Mouse (Mus musculus) limb, embryonic 14.5 days (tissue): ENCODE measurements around the gene Gm13119. TPM values are rescaled to one million over a fixed set of nuclear protein-coding genes. Genes with fewer than 3 reads are reported as not detected.
"Not testable (repeated sequence)": the region's sequence is repeated elsewhere in the genome, so short reads cannot be mapped to it uniquely, and the experiment has no call there.

Experiments used
- ATAC-seq: fragments of 200-750 bp; cut with Nextera tagmentation; 2 replicates; pipeline ENCODE4 v1.8.0; 2017; ENCODE audit warnings: low read depth, moderate number of reproducible peaks, moderate TSS enrichment; ENCODE audit not compliant: low FRiP score
- DNase-seq: peaks from one replicate; pipeline ENCODE4 v3.0.0-alpha.2; 2015; ENCODE audit warnings: low spot score
- H3K27ac ChIP-seq: fragments of 300-500 bp; sonication (generic); replicated peaks from 2 replicates; pipeline ENCODE4 v1.5.1; 2014; ENCODE audit warnings: low read depth, mild to moderate bottlenecking, low read length, moderate library complexity, mixed read lengths
- H3K27me3 ChIP-seq: fragments of 300-500 bp; sonication (generic); 2 replicates; pipeline ENCODE4 v1.6.1; 2014; ENCODE audit warnings: low read length, mixed read lengths; ENCODE audit not compliant: control insufficient read depth, insufficient read depth
- H3K36me3 ChIP-seq: fragments of 300-500 bp; sonication (generic); 2 replicates; pipeline ENCODE4 v1.6.1; 2014; ENCODE audit warnings: mild to moderate bottlenecking, low read length, moderate library complexity, mixed read lengths; ENCODE audit not compliant: control insufficient read depth, insufficient read depth
- H3K4me1 ChIP-seq: fragments of 300-500 bp; sonication (generic); 2 replicates; pipeline ENCODE4 v1.6.1; 2014; ENCODE audit warnings: antibody characterized with exemption, low read length, mixed read lengths; ENCODE audit not compliant: control insufficient read depth, insufficient read depth
- H3K4me2 ChIP-seq: fragments of 300-500 bp; sonication (generic); replicated peaks from 2 replicates; pipeline ENCODE4 v1.6.1; 2014; ENCODE audit warnings: low read depth, mild to moderate bottlenecking, low read length, moderate library complexity; ENCODE audit not compliant: severe bottlenecking
- H3K4me3 ChIP-seq: fragments of 300-500 bp; sonication (generic); replicated peaks from 2 replicates; pipeline ENCODE4 v1.5.1; 2014; ENCODE audit warnings: low read length
- H3K9ac ChIP-seq: fragments of 300-500 bp; sonication (generic); 2 replicates; pipeline ENCODE4 v1.6.1; 2014; ENCODE audit warnings: mild to moderate bottlenecking, low read depth, low read length, moderate library complexity; ENCODE audit not compliant: severe bottlenecking
- H3K9me3 ChIP-seq: fragments of 300-500 bp; sonication (generic); 2 replicates; pipeline ENCODE4 v1.6.1; 2016; ENCODE audit warnings: low read length; ENCODE audit not compliant: control insufficient read depth
- POLR2A ChIP-seq: fragments of 200-500 bp; IDR thresholded peaks from 2 replicates; pipeline ENCODE4 v1.8.0; 2012; ENCODE audit warnings: inconsistent platforms, mild to moderate bottlenecking, moderate library complexity, borderline replicate concordance; ENCODE audit not compliant: insufficient read depth, insufficient read length; ENCODE audit errors: extremely low read depth
- WGBS: fragments of 180-500 bp; shearing (Covaris S2); extraction: QIAGEN DNeasy Blood & Tissue Kit; methylation state at CpG from one replicate; pipeline ENCODE4 v1.1.7; 2014; 5-methylcytosine and 5-hydroxymethylcytosine counted together
- polyA plus RNA-seq, 2 experiments: library from polyadenylated mRNA; depleted of rRNA in 1 of 2; stranded (reverse) in 1 of 2; unstranded in 1 of 2; fragments of >200 nt; fragmentation: Nextera tagmentation in 1 of 2; extraction: Ambion mirVana in 1 of 2; gene quantifications; 2 replicates each; pipeline versions ENCODE4 v1.2.1 to v1.2.3; 2012 to 2014

Gene Gm13119
- polyA plus RNA-seq (2012; rRNA removed) = not detected in 2 replicates
- polyA plus RNA-seq (2014; fragmentation: Nextera tagmentation; extraction: Ambion mirVana) = not detected in 2 replicates

- not testable (repeated sequence) for ATAC-seq, H3K9ac ChIP-seq, H3K4me2 ChIP-seq, H3K9me3 ChIP-seq, DNase-seq, H3K4me3 ChIP-seq, H3K36me3 ChIP-seq, H3K27me3 ChIP-seq, H3K4me1 ChIP-seq, H3K27ac ChIP-seq
- WGBS = 95% methylated on average over 3 of the region's 3 CpGs
Observed at GRCm38 (mm10) chr4:144357642-144358041, at the start of gene Gm13119. Gene Gm13119 (plus strand): TSS chr4:144357942.

GRCm38 (mm10) chr4:144312666-144313460 is 44.9 kb upstream of the Gm13119 start:
- not testable (repeated sequence) for H3K4me3 ChIP-seq, H3K4me2 ChIP-seq, DNase-seq, H3K4me1 ChIP-seq, H3K9ac ChIP-seq, ATAC-seq, H3K36me3 ChIP-seq, H3K27ac ChIP-seq, H3K27me3 ChIP-seq, H3K9me3 ChIP-seq
- 71% methylated on average over 2 of the region's 2 CpGs for WGBS

GRCm38 (mm10) chr4:144329949-144330348 is 27.8 kb upstream of the Gm13119 start, which contains the start of gene Gm13128:
Gene Gm13128 (plus strand): TSS chr4:144330249.
- not testable (repeated sequence) for ATAC-seq, H3K27ac ChIP-seq, H3K9ac ChIP-seq, H3K27me3 ChIP-seq, DNase-seq, H3K4me3 ChIP-seq, H3K4me2 ChIP-seq, H3K4me1 ChIP-seq, H3K36me3 ChIP-seq, H3K9me3 ChIP-seq
- WGBS = 63% methylated on average over 4 of the region's 4 CpGs

- WGBS = 89% methylated on average over 2 of the region's 3 CpGs
- DNase-seq, H3K4me3 ChIP-seq, ATAC-seq, H3K4me2 ChIP-seq, H3K27ac ChIP-seq, H3K9ac ChIP-seq, H3K4me1 ChIP-seq, H3K36me3 ChIP-seq, H3K9me3 ChIP-seq, H3K27me3 ChIP-seq: not testable (repeated sequence)
Observed at GRCm38 (mm10) chr4:144335856-144336255, 21.9 kb upstream of the Gm13119 start.

- WGBS = 56% methylated on average over 2 of the region's 2 CpGs
- DNase-seq = no peak
Observed at GRCm38 (mm10) chr4:144377911-144378310, 20.2 kb downstream of the Gm13119 start, which contains the start of gene Pramef20. Gene Pramef20 (minus strand): TSS chr4:144377933.

More at GRCm38 (mm10) chr4:144377911-144378310, 20.2 kb downstream of the Gm13119 start, which contains the start of gene Pramef20:
- no peak for ATAC-seq
- H3K27ac ChIP-seq = no peak within 1 kb of the TSS
- H3K4me2 ChIP-seq = no peak within 1 kb of the TSS
- H3K4me3 ChIP-seq = no peak within 1 kb of the TSS
- no peaks in the 10 kb centered on the region for H3K27me3 ChIP-seq
- no peaks in the 10 kb centered on the region for H3K9me3 ChIP-seq
- TF ChIP-seq POLR2A = no peak
- no peaks in the 10 kb centered on the region for H3K4me1 ChIP-seq
- no peaks in the 10 kb centered on the region for H3K36me3 ChIP-seq
- no peak within 1 kb of the TSS for H3K9ac ChIP-seq
